Mouse (Mus musculus) neural tube, embryonic 14.5 days (tissue): Measurements from ENCODE around the gene Actb. TPM values are rescaled to one million over a fixed set of nuclear protein-coding genes. Genes with fewer than 3 reads are reported as not detected.

ENCODE experiments used
- ATAC-seq: fragments of 200-750 bp; cut with Nextera tagmentation; 2 replicates; pipeline ENCODE4 v1.8.0; 2017; ENCODE audit warnings: low read depth, mild to moderate bottlenecking, moderate TSS enrichment, moderate library complexity
- H3K27ac ChIP-seq: fragments of 300-500 bp; sonication (generic); 2 replicates; pipeline ENCODE4 v1.5.1; 2014; ENCODE audit warnings: low read depth, mild to moderate bottlenecking, control low read depth, low read length, moderate library complexity, mixed read lengths
- H3K27me3 ChIP-seq: fragments of 300-500 bp; sonication (generic); 2 replicates; pipeline ENCODE4 v1.6.1; 2014; ENCODE audit warnings: low read length; ENCODE audit not compliant: control insufficient read depth, insufficient read depth
- H3K36me3 ChIP-seq: fragments of 300-500 bp; sonication (generic); 2 replicates; pipeline ENCODE4 v1.6.1; 2014; ENCODE audit warnings: low read length, mixed read lengths; ENCODE audit not compliant: control insufficient read depth, insufficient read depth
- H3K4me1 ChIP-seq: fragments of 300-500 bp; sonication (generic); 2 replicates; pipeline ENCODE4 v1.6.1; 2014; ENCODE audit warnings: low read length; ENCODE audit not compliant: control insufficient read depth, insufficient read depth
- H3K4me2 ChIP-seq: fragments of 300-500 bp; sonication (generic); 2 replicates; pipeline ENCODE4 v1.6.1; 2014; ENCODE audit warnings: mild to moderate bottlenecking, low read depth, low read length, control low read depth
- H3K4me3 ChIP-seq: fragments of 300-500 bp; sonication (generic); 2 replicates; pipeline ENCODE4 v1.5.1; 2014; ENCODE audit warnings: low read depth, low read length, control low read depth, mixed read lengths
- H3K9ac ChIP-seq: fragments of 300-500 bp; sonication (generic); replicated peaks from 2 replicates; pipeline ENCODE4 v1.6.1; 2014; ENCODE audit warnings: low read depth, mild to moderate bottlenecking, control low read depth, low read length, mixed read lengths
- H3K9me3 ChIP-seq: fragments of 300-500 bp; sonication (generic); 2 replicates; pipeline ENCODE4 v1.6.1; 2016; ENCODE audit warnings: low read length; ENCODE audit not compliant: control insufficient read depth
- WGBS: fragments of 180-500 bp; shearing (Covaris S2); extraction: QIAGEN DNeasy Blood & Tissue Kit; methylation state at CpG from one replicate; pipeline ENCODE4 v1.1.7; 2014; 5-methylcytosine and 5-hydroxymethylcytosine counted together
- polyA plus RNA-seq: library from polyadenylated mRNA; unstranded; fragments of >200 nt; fragmentation: Nextera tagmentation; extraction: Ambion mirVana; gene quantifications from 2 replicates; pipeline ENCODE4 v1.2.1, GENCODE M21; 2014

Actb gene
- polyA plus RNA-seq, 1 experiment from 2014 or later = 12,961 TPM

DNA sequence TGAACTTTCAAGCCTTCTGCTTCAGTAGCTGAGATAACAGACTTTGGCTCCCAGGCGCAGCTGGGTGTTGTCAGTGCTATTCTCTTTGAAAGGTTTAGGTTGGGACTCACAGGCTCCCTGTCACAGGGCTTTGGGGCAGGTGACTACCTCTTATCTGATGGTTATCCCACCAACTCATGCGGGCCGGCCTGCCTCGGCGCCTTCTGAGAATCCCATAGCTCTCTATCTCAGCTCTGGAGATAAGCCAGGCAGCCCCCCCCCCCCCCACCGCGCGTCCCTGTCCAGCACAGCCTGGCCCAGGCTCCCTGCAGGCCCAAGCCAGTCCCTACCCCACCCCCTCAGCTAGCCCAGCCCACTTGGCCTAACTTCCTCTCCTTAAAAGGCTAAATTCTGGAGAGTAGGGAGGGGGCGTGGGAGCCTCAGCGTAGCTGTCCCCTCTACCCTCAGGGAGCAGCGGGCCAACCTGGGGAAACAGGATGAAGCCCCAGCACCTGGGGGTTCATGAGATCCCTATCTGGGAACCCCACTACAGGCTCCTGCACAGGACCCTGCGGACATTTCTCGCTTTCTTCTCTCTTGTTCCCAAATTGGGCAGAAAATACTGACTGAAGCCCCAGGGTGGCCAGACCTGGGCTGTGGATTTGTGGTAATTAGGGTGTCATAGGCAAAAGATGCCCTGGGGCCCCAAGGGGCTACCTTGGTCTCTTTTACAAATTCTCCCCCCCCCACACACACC is 19.8 kb upstream of the Actb start:
- no peak; the same call in 1 of the 2 replicates for ATAC-seq
- Histone ChIP-seq H3K36me3 (no peaks in the 10 kb centered on the region), H3K9ac (no peak overlapping the region), H3K4me2 (no peak overlapping the region), H3K27me3 (no peaks in the 10 kb centered on the region), H3K27ac (no peak overlapping the region), H3K9me3 (no peaks in the 10 kb centered on the region), H3K4me1 (peaks cover 4% of the 10 kb centered on the region; the same call in 1 of the 2 replicates), H3K4me3 (no peak overlapping the region)
- 19% methylated on average over 13 of the region's 13 CpGs for WGBS

- no peaks in the 10 kb centered on the region for H3K27me3 ChIP-seq
Measured at GRCm38 (mm10) chr5:142924336-142924959, 17.9 kb upstream of the Actb start.

DNA sequence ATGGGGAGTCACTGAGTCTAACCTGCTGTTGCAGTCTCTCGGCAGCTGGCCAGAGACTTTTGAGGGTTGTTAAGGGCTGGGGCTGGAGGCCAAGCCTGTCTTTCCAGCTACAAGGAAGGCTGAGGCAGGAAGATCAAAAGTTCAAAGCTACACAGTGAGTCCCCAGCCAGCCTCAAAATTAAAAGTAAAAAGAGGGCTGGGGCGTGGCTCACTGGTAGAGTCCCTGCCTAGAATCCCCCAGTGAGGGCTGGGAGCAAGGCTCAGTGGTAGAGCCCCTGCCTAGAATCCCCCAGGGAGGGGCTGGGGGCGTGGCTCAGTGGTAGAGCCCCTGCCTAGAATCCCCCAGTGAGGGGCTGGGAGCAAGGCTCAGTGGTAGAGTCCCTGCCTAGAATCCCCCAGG is 17.2 kb upstream of the Actb start:
- 88% methylated on average over 2 of the region's 3 CpGs for WGBS
- Histone ChIP-seq H3K4me3 (no peak overlapping the region), H3K4me1 (peaks cover 1% of the 10 kb centered on the region; the same call in 1 of the 2 replicates), H3K36me3 (no peaks in the 10 kb centered on the region), H3K9me3 (no peaks in the 10 kb centered on the region), H3K9ac (no peak overlapping the region), H3K27ac (no peak overlapping the region), H3K4me2 (no peak overlapping the region), H3K27me3 (no peaks in the 10 kb centered on the region)
- ATAC-seq = no peak

More at GRCm38 (mm10) chr5:142924336-142924959, 17.9 kb upstream of the Actb start:
- ATAC-seq = no peak
- Histone ChIP-seq H3K4me1 (peaks cover 4% of the 10 kb centered on the region; the same call in 1 of the 2 replicates), H3K27ac (no peak overlapping the region), H3K36me3 (no peaks in the 10 kb centered on the region), H3K4me2 (no peak overlapping the region), H3K9ac (no peak overlapping the region), H3K4me3 (no peak overlapping the region), H3K9me3 (no peaks in the 10 kb centered on the region)
- WGBS = 79% methylated on average over 12 of the region's 12 CpGs

DNA sequence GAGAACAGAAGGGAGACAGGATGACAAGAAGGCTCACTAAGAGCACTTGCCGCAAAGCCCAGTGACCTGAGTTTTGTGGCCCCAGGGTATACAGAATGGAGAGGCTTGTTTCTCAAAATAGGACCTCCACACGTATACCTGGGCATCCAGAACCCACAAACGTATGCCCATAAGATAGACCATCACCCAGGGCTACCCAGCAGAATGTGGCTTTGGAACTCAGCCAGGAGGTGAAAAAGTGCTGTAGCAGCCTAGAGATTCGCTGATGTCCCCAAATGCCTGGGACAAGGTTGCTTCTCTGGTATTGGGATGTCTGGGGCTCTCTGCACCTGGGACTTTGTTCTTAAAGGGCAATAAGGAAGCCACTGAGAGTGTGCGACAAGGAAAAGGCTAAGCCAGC is 15.7 kb upstream of the Actb start:
- Histone ChIP-seq H3K9me3 (no peaks in the 10 kb centered on the region), H3K27ac (no peak overlapping the region), H3K4me2 (no peak overlapping the region), H3K9ac (no peak overlapping the region), H3K27me3 (no peaks in the 10 kb centered on the region), H3K4me1 (no peaks in the 10 kb centered on the region), H3K4me3 (no peak overlapping the region), H3K36me3 (no peaks in the 10 kb centered on the region)
- no peak for ATAC-seq
- WGBS = 85% methylated on average over 5 of the region's 5 CpGs

GRCm38 (mm10) chr5:142921074-142921459 is 14.5 kb upstream of the Actb start:
- no peak overlapping the region for H3K4me2 ChIP-seq
- H3K27ac ChIP-seq = no peak overlapping the region
- no peak for ATAC-seq
- no peaks in the 10 kb centered on the region for H3K4me1 ChIP-seq
- H3K9me3 ChIP-seq = no peaks in the 10 kb centered on the region
- H3K9ac ChIP-seq = no peak overlapping the region
- no peaks in the 10 kb centered on the region for H3K36me3 ChIP-seq
- WGBS = 83% methylated on average over 6 of the region's 6 CpGs
- H3K27me3 ChIP-seq = no peaks in the 10 kb centered on the region
- H3K4me3 ChIP-seq = no peak overlapping the region

- H3K27ac ChIP-seq = no peak overlapping the region
- WGBS = 74% methylated on average over 8 of the region's 8 CpGs
- H3K36me3 ChIP-seq = no peaks in the 10 kb centered on the region
- no peak overlapping the region for H3K4me3 ChIP-seq
- no peaks in the 10 kb centered on the region for H3K27me3 ChIP-seq
- H3K9me3 ChIP-seq = no peaks in the 10 kb centered on the region
- H3K9ac ChIP-seq = no peak overlapping the region
- H3K4me1 ChIP-seq = no peaks in the 10 kb centered on the region
- no peak for ATAC-seq
- no peak overlapping the region for H3K4me2 ChIP-seq
Measured at GRCm38 (mm10) chr5:142920311-142921073, 13.9 kb upstream of the Actb start.

- Histone ChIP-seq H3K9ac (no peak overlapping the region), H3K4me1 (no peaks in the 10 kb centered on the region), H3K27me3 (no peaks in the 10 kb centered on the region), H3K27ac (no peak overlapping the region), H3K4me2 (no peak overlapping the region), H3K4me3 (no peak overlapping the region), H3K9me3 (no peaks in the 10 kb centered on the region), H3K36me3 (no peaks in the 10 kb centered on the region)
- ATAC-seq = no peak
- 90% methylated on average over 8 of the region's 8 CpGs for WGBS
Measured at GRCm38 (mm10) chr5:142917402-142917801, 10.8 kb upstream of the Actb start.

GRCm38 (mm10) chr5:142916593-142916992 is 10.0 kb upstream of the Actb start:
- no peak for ATAC-seq
- Histone ChIP-seq H3K4me2 (no peak overlapping the region), H3K4me3 (no peak overlapping the region), H3K4me1 (no peaks in the 10 kb centered on the region), H3K27ac (no peak overlapping the region), H3K36me3 (no peaks in the 10 kb centered on the region), H3K27me3 (no peaks in the 10 kb centered on the region), H3K9ac (no peak overlapping the region), H3K9me3 (no peaks in the 10 kb centered on the region)
- WGBS = 84% methylated on average over 7 of the region's 7 CpGs

DNA sequence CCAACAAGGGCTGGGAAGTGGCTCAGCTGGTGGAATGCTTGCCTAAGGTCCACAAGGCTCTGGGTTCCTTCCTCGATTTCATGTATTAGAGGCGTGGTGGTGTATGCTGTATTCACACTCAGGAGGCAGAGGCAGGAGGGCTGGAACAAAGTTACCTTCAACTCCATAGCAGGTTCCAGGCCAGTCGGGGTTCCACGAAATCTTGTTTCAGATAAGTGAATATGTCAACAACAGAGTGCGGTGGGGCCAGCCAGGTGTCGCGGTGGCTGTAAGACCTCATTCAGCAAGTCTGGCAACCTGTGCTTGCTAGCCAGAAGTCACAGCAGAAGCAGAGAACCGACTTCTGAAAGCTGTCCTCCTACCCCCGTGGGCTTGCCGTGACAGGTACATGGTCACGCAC is 8.7 kb upstream of the Actb start:
- ATAC-seq = no peak
- Histone ChIP-seq H3K9me3 (no peaks in the 10 kb centered on the region), H3K4me2 (no peak overlapping the region), H3K4me1 (no peaks in the 10 kb centered on the region), H3K27ac (no peak overlapping the region), H3K9ac (no peak overlapping the region), H3K27me3 (no peaks in the 10 kb centered on the region), H3K4me3 (no peak overlapping the region), H3K36me3 (no peaks in the 10 kb centered on the region)
- 91% methylated on average over 11 of the region's 11 CpGs for WGBS
